Mouse (Mus musculus): ENCODE measurements around the gene Naga.
A peak's percentile ranks its signal among the peaks of the same experiment; 100 is the strongest.

The Naga gene

GRCm38 (mm10) chr15:82337875-82338274 lies 850 bp downstream of the Naga start:
- DNase-seq = no peak

- DNase-seq = no peak
These were observed 2.1 kb downstream of the Naga start for GRCm38 (mm10) chr15:82336629-82337028.

GRCm38 (mm10) chr15:82335194-82335593 lies 3.5 kb downstream of the Naga start:
- DNase-seq = no peak

GRCm38 (mm10) chr15:82325382-82325781 lies 13.3 kb downstream of the Naga start:
- no peak for DNase-seq

- no peak for DNase-seq
These were observed 16.5 kb downstream of the Naga start for GRCm38 (mm10) chr15:82322195-82322594.

GRCm38 (mm10) chr15:82319613-82320012 lies 19.1 kb downstream of the Naga start:
- no peak for DNase-seq

GRCm38 (mm10) chr15:82317839-82318238 lies 20.9 kb downstream of the Naga start:
- no peak for DNase-seq

- no peak for DNase-seq
These were observed 30.3 kb downstream of the Naga start for GRCm38 (mm10) chr15:82308416-82308815.

GRCm38 (mm10) chr15:82307107-82307506 lies 31.6 kb downstream of the Naga start:
- DNase-seq = no peak

- peak; percentile 30 to 55 for DNase-seq
These were observed 39.8 kb downstream of the Naga start, which contains the start of gene Wbp2nl for GRCm38 (mm10) chr15:82298764-82299561. Gene Wbp2nl, plus strand, starts transcription at chr15:82298954.

GRCm38 (mm10) chr15:82294059-82294458 lies 44.7 kb downstream of the Naga start:
- peak; percentile 22 to 31 for DNase-seq

- DNase-seq = peak; percentile 41 to 52
These were observed 45.4 kb downstream of the Naga start for GRCm38 (mm10) chr15:82293271-82293711.

GRCm38 (mm10) chr15:82292851-82293250 lies 45.9 kb downstream of the Naga start:
- DNase-seq = no peak

GRCm38 (mm10) chr15:82290252-82290651 lies 48.5 kb downstream of the Naga start:
- no peak for DNase-seq

- no peak for DNase-seq
These were observed 52.6 kb downstream of the Naga start for GRCm38 (mm10) chr15:82286157-82286556.

- no peak for DNase-seq
These were observed 58.1 kb downstream of the Naga start for GRCm38 (mm10) chr15:82280638-82281037.
